Mouse (Mus musculus) limb, embryonic 11.5 days (tissue): ENCODE results near the gene Lbhd1. TPM values are rescaled to one million over a fixed set of nuclear protein-coding genes. Genes with fewer than 3 reads are reported as not detected.

Source experiments
- ATAC-seq: fragments of 200-750 bp; cut with Nextera tagmentation; 2 replicates; pipeline ENCODE4 v1.8.0; 2017; ENCODE audit warnings: low read depth; ENCODE audit not compliant: insufficient number of reproducible peaks, low FRiP score, low TSS enrichment
- DNase-seq: peaks from one replicate; pipeline ENCODE4 v3.0.0-alpha.2; 2015; ENCODE audit warnings: low spot score
- H3K27ac ChIP-seq: fragments of 300-500 bp; sonication (generic); replicated peaks from 2 replicates; pipeline ENCODE4 v1.5.1; 2014; ENCODE audit warnings: low read depth, mild to moderate bottlenecking, low read length
- H3K27me3 ChIP-seq: fragments of 300-500 bp; sonication (generic); 2 replicates; pipeline ENCODE4 v1.6.1; 2014; ENCODE audit warnings: mild to moderate bottlenecking, low read length, mixed read lengths; ENCODE audit not compliant: control insufficient read depth, insufficient read depth
- H3K36me3 ChIP-seq: fragments of 300-500 bp; sonication (generic); 2 replicates; pipeline ENCODE4 v1.6.1; 2014; ENCODE audit warnings: mild to moderate bottlenecking, low read length, moderate library complexity, mixed read lengths; ENCODE audit not compliant: control insufficient read depth, insufficient read depth
- H3K4me1 ChIP-seq: fragments of 300-500 bp; sonication (generic); 2 replicates; pipeline ENCODE4 v1.6.1; 2014; ENCODE audit warnings: low read length, mixed read lengths; ENCODE audit not compliant: control insufficient read depth, insufficient read depth
- H3K4me2 ChIP-seq: fragments of 300-500 bp; sonication (generic); 2 replicates; pipeline ENCODE4 v1.6.1; 2014; ENCODE audit warnings: low read depth, mild to moderate bottlenecking, moderate library complexity; ENCODE audit not compliant: severe bottlenecking
- H3K4me3 ChIP-seq: fragments of 300-500 bp; sonication (generic); 2 replicates; pipeline ENCODE4 v1.5.1; 2014; ENCODE audit warnings: low read depth, low read length
- H3K9ac ChIP-seq: fragments of 300-500 bp; sonication (generic); 2 replicates; pipeline ENCODE4 v1.6.1; 2014; ENCODE audit warnings: mild to moderate bottlenecking, low read length
- H3K9me3 ChIP-seq: fragments of 300-500 bp; sonication (generic); 2 replicates; pipeline ENCODE4 v1.6.1; 2016; ENCODE audit warnings: low read length; ENCODE audit not compliant: control insufficient read depth
- WGBS: fragments of 180-500 bp; shearing (Covaris S2); extraction: QIAGEN DNeasy Blood & Tissue Kit; methylation state at CpG from one replicate; pipeline ENCODE4 v1.1.7; 2014; 5-methylcytosine and 5-hydroxymethylcytosine counted together
- polyA plus RNA-seq: library from polyadenylated mRNA; unstranded; fragments of >200 nt; fragmentation: Nextera tagmentation; extraction: Ambion mirVana; gene quantifications from 2 replicates; pipeline ENCODE4 v1.2.1, GENCODE M21; 2014

Lbhd1 gene
- polyA plus RNA-seq, 1 experiment from 2014 or later, result 110 TPM

GRCm38 (mm10) chr19:8919000-8919399 is 35.5 kb downstream of the Lbhd1 start:
- 95% methylated on average over 3 of the region's 3 CpGs for WGBS
- no peak overlapping the region for H3K9ac ChIP-seq
- H3K4me2 ChIP-seq, result no peak overlapping the region
- H3K36me3 ChIP-seq, result peaks cover 21% of the 10 kb centered on the region; the same call in 1 of the 2 replicates
- no peak overlapping the region for H3K4me3 ChIP-seq
- no peaks in the 10 kb centered on the region for H3K9me3 ChIP-seq
- DNase-seq (no peak), ATAC-seq (no peak)
- no peaks in the 10 kb centered on the region for H3K27me3 ChIP-seq
- no peaks in the 10 kb centered on the region for H3K4me1 ChIP-seq
- no peak overlapping the region for H3K27ac ChIP-seq

- H3K9me3 ChIP-seq, result no peaks in the 10 kb centered on the region
- no peaks in the 10 kb centered on the region for H3K27me3 ChIP-seq
- H3K4me3 ChIP-seq, result peak overlapping the region; percentile 77
- no peak for DNase-seq
- peak overlapping the region; percentile 42; the same call in 1 of the 2 replicates for H3K27ac ChIP-seq
- no peak overlapping the region for H3K9ac ChIP-seq
- H3K4me2 ChIP-seq, result peak overlapping the region; percentile 66
- H3K4me1 ChIP-seq, result no peaks in the 10 kb centered on the region
- ATAC-seq, result no peak
- H3K36me3 ChIP-seq, result peaks cover 14% of the 10 kb centered on the region; the same call in 1 of the 2 replicates
- 72% methylated on average over 6 of the region's 6 CpGs for WGBS
Observed at GRCm38 (mm10) chr19:8919684-8920072, 36.1 kb downstream of the Lbhd1 start.

DNA sequence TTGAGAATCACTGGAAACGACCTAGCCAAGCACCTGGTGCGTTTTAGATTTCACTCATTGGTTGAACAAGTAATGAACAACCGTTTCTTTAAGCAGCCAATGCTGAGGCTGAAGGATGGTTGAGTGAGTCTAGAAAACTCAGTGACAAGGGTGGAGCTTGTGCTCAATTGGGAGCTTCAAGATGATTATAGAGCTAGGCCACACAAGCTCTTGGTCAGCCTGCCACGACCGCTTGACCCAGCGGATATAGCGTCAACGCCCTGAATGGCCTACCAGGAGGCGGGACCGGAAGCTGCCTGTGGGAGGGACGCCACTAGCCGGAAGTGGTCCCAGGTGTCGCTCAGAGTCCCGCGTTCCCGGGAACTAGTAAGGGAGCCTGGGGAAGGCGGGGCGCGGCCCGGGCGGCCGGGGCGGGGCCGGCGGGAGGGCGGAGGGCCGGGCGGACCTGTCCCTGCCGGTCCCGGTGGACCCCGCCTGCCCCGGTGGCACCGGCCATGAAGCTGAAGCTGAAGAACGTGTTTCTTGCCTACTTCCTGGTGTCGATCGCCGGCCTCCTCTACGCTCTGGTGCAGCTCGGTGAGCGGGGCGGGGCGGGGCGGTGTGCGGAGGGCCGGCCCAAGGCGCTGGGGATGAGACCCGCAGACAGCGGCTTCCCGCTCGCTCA is 36.7 kb downstream of the Lbhd1 start, which contains the start of gene B3gat3:
TSS of gene B3gat3 (plus strand) at position 302 of the 664 bp plus-strand sequence.
- no peaks in the 10 kb centered on the region for H3K4me1 ChIP-seq
- ATAC-seq, result peak; percentile 95
- 4% methylated on average over 50 of the region's 50 CpGs for WGBS

GRCm38 (mm10) chr19:8920836-8921291 is 37.3 kb downstream of the Lbhd1 start:
- 3% methylated on average over 6 of the region's 6 CpGs for WGBS
- peaks cover 4% of the 10 kb centered on the region; the same call in 1 of the 2 replicates for H3K36me3 ChIP-seq
- H3K27ac ChIP-seq, result peak overlapping the region; percentile 81
- no peaks in the 10 kb centered on the region for H3K9me3 ChIP-seq
- H3K27me3 ChIP-seq, result no peaks in the 10 kb centered on the region
- H3K4me3 ChIP-seq, result peak overlapping the region; percentile 77
- H3K4me1 ChIP-seq, result no peaks in the 10 kb centered on the region
- H3K9ac ChIP-seq, result peak overlapping the region; percentile 47
- DNase-seq (peak; percentile 43), ATAC-seq (0 out of 2 replicates have a peak, but pooled peaks have one; percentile 11)
- H3K4me2 ChIP-seq, result peak overlapping the region; percentile 66

More for the DNA sequence above, 36.7 kb downstream of the Lbhd1 start, which contains the start of gene B3gat3:
- H3K4me3 ChIP-seq, result peak within 1 kb of the TSS; percentile 77
- peak within 1 kb of the TSS; percentile 81 for H3K27ac ChIP-seq
- no peaks in the 10 kb centered on the region for H3K9me3 ChIP-seq
- H3K4me2 ChIP-seq, result peak within 1 kb of the TSS; percentile 66
- peaks cover 10% of the 10 kb centered on the region; the same call in 1 of the 2 replicates for H3K36me3 ChIP-seq
- peak; percentile 96 for DNase-seq
- no peaks in the 10 kb centered on the region for H3K27me3 ChIP-seq
- peak within 1 kb of the TSS; percentile 47 for H3K9ac ChIP-seq

DNA sequence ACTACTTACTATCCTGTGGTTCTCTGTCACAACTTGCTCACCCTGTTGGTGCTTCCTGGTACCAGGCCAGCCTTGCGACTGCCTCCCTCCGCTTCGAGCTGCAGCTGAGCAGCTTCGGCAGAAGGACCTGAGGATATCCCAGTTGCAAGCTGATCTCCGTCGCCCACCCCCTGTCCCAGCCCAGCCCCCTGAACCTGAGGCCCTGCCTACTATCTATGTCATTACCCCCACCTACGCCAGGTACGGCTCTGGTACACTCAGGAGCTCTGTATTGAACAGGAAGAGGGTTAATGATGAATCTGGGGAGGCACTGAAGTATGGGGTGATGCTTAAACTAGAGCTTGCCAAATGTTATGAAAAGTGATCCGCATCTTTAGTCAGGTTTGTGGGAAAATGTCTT is 38.2 kb downstream of the Lbhd1 start:
- DNase-seq (no peak), ATAC-seq (no peak)
- Histone ChIP-seq H3K4me3 (no peak overlapping the region; the same call in 1 of the 2 replicates), H3K27me3 (no peaks in the 10 kb centered on the region), H3K36me3 (peaks cover 2% of the 10 kb centered on the region; the same call in 1 of the 2 replicates), H3K9ac (no peak overlapping the region), H3K9me3 (no peaks in the 10 kb centered on the region), H3K27ac (no peak overlapping the region), H3K4me1 (no peaks in the 10 kb centered on the region), H3K4me2 (peak overlapping the region; percentile 66; the same call in 1 of the 2 replicates)
- 74% methylated on average over 9 of the region's 9 CpGs for WGBS

DNA sequence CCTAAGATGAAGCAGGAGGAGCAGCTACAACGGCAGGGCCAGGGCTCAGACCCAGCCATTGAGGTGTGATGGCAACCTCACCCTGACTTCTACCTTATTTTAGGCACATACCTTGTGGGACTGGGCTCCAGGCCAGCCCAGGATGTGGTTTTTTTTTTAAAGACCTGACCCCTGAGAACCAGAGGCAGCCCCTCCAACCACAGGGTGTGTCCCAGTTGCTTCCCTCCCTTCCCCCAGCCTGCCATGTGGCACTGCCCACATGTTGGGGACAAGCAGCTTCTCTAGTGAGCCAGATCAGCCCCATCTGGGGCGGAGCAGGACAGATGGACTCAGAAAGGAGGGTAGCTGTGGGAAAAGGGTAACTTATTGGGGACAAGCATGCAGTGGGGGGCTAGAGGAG is 43.2 kb downstream of the Lbhd1 start:
- no peak overlapping the region for H3K4me2 ChIP-seq
- H3K9me3 ChIP-seq, result no peaks in the 10 kb centered on the region
- H3K27ac ChIP-seq, result no peak overlapping the region
- no peak overlapping the region for H3K4me3 ChIP-seq
- H3K27me3 ChIP-seq, result no peaks in the 10 kb centered on the region
- peaks cover 9% of the 10 kb centered on the region; the same call in 1 of the 2 replicates for H3K4me1 ChIP-seq
- 84% methylated on average over 2 of the region's 2 CpGs for WGBS
- H3K9ac ChIP-seq, result no peak overlapping the region
- ATAC-seq, result no peak
- peaks cover 8% of the 10 kb centered on the region; the same call in 1 of the 2 replicates for H3K36me3 ChIP-seq
- no peak for DNase-seq

DNA sequence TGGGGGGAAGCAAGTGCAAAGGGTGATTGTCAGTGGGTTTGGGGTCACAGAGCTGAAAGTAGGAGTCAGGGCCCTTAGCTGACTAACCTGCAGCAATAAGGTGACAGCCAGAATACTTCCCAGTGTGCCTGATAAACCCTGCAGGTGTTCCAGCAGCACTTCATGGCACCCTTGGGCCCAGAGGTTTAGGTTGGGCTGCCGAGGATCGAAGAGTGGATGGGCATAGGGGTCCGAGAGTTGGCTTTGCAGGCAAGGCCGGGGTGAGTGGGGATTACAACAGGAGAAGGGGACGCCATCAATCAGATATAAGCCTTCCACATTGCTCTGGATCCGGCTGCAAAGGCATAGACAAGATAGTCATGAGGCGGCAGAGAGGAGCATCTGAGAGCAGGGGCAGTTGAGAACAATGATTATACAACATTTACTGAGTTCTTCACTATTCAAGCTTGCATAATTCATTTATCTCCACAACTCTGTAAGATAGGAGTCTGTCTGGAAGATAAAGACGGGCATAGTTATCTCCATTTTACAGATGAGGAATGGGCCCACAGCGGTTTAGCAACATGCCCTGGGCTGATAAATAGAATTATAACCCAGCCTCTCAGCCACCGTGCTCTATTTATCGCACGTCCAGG is 44.5 kb downstream of the Lbhd1 start:
- Histone ChIP-seq H3K4me1 (peaks cover 9% of the 10 kb centered on the region; the same call in 1 of the 2 replicates), H3K4me2 (no peak overlapping the region), H3K27me3 (no peaks in the 10 kb centered on the region), H3K4me3 (no peak overlapping the region), H3K27ac (no peak overlapping the region), H3K9ac (no peak overlapping the region), H3K36me3 (peaks cover 8% of the 10 kb centered on the region; the same call in 1 of the 2 replicates), H3K9me3 (no peaks in the 10 kb centered on the region)
- DNase-seq (no peak), ATAC-seq (no peak)
- WGBS, result 89% methylated on average over 12 of the region's 12 CpGs

GRCm38 (mm10) chr19:8928689-8929223 is 45.2 kb downstream of the Lbhd1 start:
- DNase-seq (no peak), ATAC-seq (peak; percentile 46; the same call in 1 of the 2 replicates)
- Histone ChIP-seq H3K4me2 (peak overlapping the region; percentile 54), H3K9ac (peak overlapping the region; percentile 90; the same call in 1 of the 2 replicates), H3K36me3 (peaks cover 13% of the 10 kb centered on the region; the same call in 1 of the 2 replicates), H3K27me3 (no peaks in the 10 kb centered on the region), H3K27ac (no peak overlapping the region), H3K9me3 (no peaks in the 10 kb centered on the region), H3K4me1 (peaks cover 9% of the 10 kb centered on the region; the same call in 1 of the 2 replicates), H3K4me3 (peak overlapping the region; percentile 74)
- WGBS, result 11% methylated on average over 16 of the region's 16 CpGs
